Mouse (Mus musculus): Measurements from ENCODE around the gene Hist1h3g. TPM values are rescaled to one million over a fixed set of nuclear protein-coding genes. Genes with fewer than 3 reads are reported as not detected.
A peak's percentile ranks its signal among the peaks of the same experiment; 100 is the strongest.
"Not testable (repeated sequence)": the region's sequence is repeated elsewhere in the genome, so short reads cannot be mapped to it uniquely, and the experiment has no call there.

The Hist1h3g gene
- polyA plus RNA-seq, 1 experiment from 2014 or later = 17.1 TPM

DNA sequence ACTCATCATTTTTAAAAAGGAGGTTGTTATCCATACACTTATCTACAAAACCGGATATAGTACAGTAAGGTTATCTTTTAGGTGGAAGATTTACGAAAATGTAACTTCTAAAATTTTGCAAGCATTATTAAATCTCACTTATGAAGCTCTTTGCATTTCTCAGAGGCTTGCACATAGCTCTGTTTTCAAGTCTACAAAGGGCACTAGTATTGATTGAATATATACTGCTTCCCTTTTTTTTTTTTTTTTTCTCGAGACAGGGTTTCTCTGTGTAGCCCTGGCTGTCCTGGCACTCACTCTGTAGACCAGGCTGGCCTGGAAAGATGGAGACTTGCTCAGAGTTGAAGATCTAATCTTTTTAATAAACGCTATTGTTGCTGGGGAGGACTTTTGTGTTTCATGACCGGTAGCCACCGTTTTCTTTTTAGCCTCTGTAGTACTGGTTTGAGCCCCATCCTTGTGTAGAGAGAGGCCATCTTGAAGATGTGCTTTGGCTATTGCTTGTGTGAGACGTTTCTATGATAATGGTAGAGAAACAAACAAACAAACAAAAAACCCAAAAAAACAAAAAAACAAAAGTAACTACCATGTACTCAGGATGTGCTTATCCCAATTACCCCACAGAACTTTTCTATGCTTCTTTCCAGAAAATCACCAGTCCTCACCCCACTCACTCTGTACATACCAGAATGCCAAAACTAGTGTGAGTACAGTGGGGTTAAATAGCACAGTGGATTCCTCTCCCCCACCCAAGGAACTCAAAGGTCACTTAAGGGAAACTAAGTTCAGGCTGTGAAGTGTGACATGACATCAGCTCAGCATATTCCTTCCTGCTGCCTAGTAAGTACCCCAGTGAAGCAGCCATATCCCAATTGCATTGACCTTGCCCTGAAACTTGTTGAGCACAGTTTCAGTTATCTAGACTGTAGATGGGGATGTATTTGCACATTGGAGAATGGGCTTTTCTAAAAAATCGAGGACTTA, 17.0 kb downstream of the Hist1h3g start:
- H3K9me3 ChIP-seq (replicated peaks) = no peaks in the 10 kb centered on the region
- no peaks in the 10 kb centered on the region for H3K27me3 ChIP-seq
- peak overlapping the region; percentile 71 for H3K4me2 ChIP-seq
- ATAC-seq (ENCODE audit: low read depth) (no peak), DNase-seq (no peak)
- 34% methylated on average over 8 of the region's 8 CpGs for WGBS (ENCODE audit: insufficient replicate concordance)
- H3K36me3 ChIP-seq = no peaks in the 10 kb centered on the region
- peak overlapping the region; percentile 58; the same call in 1 of the 2 replicates for H3K4me3 ChIP-seq (replicated peaks)
- H3K4me1 ChIP-seq (replicated peaks) = peaks cover 58% of the 10 kb centered on the region
- peak overlapping the region; percentile 81 for H3K9ac ChIP-seq
- peak overlapping the region; percentile 98 for H3K27ac ChIP-seq

DNA sequence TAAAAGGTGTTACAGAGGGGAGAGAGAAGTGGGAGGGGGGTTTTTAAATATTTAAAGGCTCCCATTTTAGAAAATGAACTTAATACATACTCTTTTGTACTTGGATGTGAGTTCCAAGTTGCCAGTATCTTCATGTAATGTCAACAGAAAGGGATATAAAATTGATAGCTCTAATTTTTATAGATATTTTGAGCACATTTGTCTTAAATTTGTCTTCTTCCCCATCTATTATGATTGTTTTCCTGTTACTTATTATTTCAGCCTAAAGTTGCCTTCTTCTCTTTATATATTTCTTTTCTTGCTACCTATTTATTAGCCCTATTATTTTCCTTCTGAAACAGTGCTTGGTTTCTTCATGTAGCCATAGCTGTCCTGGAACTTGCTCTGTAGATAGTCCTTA, 17.7 kb downstream of the Hist1h3g start, which contains the start of gene Hist1h1d:
TSS of gene Hist1h1d (plus strand) at position 301 of the 400 bp plus-strand sequence.
- Histone ChIP-seq H3K4me3 (replicated peaks) (no peak within 1 kb of the TSS), H3K9ac (peak within 1 kb of the TSS; percentile 92), H3K27ac (peak within 1 kb of the TSS; percentile 100), H3K9me3 (replicated peaks) (no peaks in the 10 kb centered on the region), H3K27me3 (no peaks in the 10 kb centered on the region), H3K36me3 (no peaks in the 10 kb centered on the region), H3K4me1 (replicated peaks) (peaks cover 60% of the 10 kb centered on the region), H3K4me2 (peak within 1 kb of the TSS; percentile 83)
- DNase-seq = no peak
- ATAC-seq (ENCODE audit: low read depth) = no peak

DNA sequence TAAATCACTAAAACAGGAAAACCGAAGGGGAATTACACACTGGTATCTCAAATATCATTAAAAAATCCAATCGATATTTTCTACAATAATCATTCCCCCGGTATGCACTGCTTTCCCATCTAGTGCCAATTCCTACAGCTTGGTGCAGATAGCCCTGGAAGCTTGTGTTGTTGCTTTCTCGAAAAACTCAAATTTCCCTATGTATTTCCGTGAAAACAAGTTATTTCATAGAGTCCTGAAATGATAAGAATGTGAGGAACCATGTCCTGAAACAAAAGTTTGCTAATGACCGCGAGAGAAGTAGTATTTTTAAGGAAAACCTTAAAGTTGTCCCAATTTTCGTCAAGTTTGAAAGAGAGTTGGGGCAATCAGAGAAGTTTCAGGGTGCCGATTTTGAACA, 19.2 kb downstream of the Hist1h3g start:
- peak overlapping the region; percentile 100 for H3K27ac ChIP-seq
- DNase-seq = no peak
- H3K9me3 ChIP-seq (replicated peaks) = no peaks in the 10 kb centered on the region
- H3K36me3 ChIP-seq = no peaks in the 10 kb centered on the region
- H3K4me1 ChIP-seq (replicated peaks) = peaks cover 56% of the 10 kb centered on the region
- peak overlapping the region; percentile 66 for H3K4me3 ChIP-seq (replicated peaks)
- H3K27me3 ChIP-seq = no peaks in the 10 kb centered on the region
- H3K4me2 ChIP-seq = peak overlapping the region; percentile 83
- peak overlapping the region; percentile 92 for H3K9ac ChIP-seq
- 19% methylated on average over 9 of the region's 9 CpGs for WGBS (ENCODE audit: insufficient replicate concordance)
- ATAC-seq (ENCODE audit: low read depth) = no peak

DNA sequence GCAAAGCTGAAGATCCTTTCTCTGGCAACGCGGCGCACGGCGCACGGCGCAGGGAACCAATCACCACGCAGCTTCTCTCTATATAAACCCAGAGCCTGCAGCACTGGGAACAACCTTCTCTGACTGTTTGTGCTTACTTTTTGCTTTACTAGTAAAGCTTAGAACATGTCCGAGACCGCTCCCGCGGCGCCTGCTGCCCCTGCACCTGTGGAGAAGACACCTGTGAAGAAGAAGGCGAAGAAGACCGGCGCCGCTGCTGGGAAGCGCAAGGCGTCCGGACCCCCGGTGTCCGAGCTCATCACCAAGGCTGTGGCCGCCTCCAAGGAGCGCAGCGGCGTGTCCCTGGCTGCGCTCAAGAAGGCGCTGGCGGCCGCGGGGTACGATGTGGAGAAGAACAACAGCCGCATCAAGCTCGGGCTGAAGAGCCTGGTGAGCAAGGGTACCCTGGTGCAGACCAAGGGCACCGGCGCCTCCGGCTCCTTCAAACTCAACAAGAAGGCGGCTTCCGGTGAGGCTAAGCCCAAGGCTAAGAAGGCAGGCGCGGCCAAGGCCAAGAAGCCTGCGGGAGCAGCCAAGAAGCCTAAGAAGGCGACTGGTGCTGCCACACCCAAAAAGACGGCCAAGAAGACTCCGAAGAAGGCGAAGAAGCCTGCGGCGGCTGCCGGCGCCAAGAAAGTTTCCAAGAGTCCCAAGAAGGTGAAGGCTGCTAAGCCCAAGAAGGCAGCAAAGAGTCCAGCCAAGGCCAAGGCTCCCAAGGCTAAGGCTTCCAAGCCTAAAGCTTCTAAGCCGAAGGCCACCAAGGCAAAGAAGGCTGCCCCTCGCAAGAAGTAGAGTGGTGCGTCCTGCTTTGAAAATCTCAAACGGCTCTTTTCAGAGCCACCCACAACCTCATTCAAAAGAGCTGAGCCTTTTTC, 20.0 kb downstream of the Hist1h3g start:
- H3K4me1 ChIP-seq (replicated peaks) = peaks cover 51% of the 10 kb centered on the region
- no peaks in the 10 kb centered on the region for H3K36me3 ChIP-seq
- H3K27me3 ChIP-seq = no peaks in the 10 kb centered on the region
- WGBS (ENCODE audit: insufficient replicate concordance) = under 1% methylated on average over 54 of the region's 54 CpGs
- H3K4me2 ChIP-seq = peak overlapping the region; percentile 83
- H3K4me3 ChIP-seq (replicated peaks) = peak overlapping the region; percentile 66
- H3K9ac ChIP-seq = peak overlapping the region; percentile 92
- peak; percentile 90 for DNase-seq
- ATAC-seq (ENCODE audit: low read depth) = peak; percentile 74
- no peaks in the 10 kb centered on the region for H3K9me3 ChIP-seq (replicated peaks)
- H3K27ac ChIP-seq = peak overlapping the region; percentile 100

DNA sequence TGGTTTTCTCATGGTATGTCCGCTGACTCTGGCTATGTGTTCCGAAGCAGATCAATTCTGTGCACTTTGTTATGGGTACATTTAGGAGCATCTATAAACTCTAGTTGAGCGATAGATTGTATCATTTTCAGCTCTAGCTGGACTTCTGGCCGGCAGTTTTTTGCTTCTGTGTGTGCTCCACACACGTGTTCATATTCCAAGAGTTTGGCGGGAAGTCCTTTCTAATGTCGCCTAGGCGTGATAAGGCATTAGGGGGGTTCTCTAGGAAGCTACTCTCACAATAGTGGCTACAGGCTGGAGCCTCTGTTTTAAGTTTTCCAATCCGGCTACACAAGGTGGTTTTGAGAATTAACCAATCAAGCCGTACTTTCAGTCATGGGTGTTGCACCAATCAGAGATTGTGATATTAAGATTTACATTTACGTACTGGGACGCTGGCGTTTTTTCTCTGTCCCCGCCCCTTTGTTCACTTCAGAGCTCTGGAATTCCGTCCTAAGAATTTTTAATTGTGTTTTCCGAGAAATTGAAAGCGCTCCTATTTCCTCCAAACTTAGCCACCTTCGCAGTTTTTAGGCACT, 20.7 kb downstream of the Hist1h3g start:
- under 1% methylated on average over 18 of the region's 18 CpGs for WGBS (ENCODE audit: insufficient replicate concordance)
- Histone ChIP-seq H3K9me3 (replicated peaks) (no peaks in the 10 kb centered on the region), H3K4me2 (peak overlapping the region; percentile 83), H3K4me3 (replicated peaks) (peak overlapping the region; percentile 66), H3K27me3 (no peaks in the 10 kb centered on the region), H3K9ac (peak overlapping the region; percentile 92), H3K4me1 (replicated peaks) (peaks cover 52% of the 10 kb centered on the region), H3K36me3 (no peaks in the 10 kb centered on the region), H3K27ac (peak overlapping the region; percentile 100)
- ATAC-seq (ENCODE audit: low read depth) (peak; percentile 54), DNase-seq (peak; percentile 80)

DNA sequence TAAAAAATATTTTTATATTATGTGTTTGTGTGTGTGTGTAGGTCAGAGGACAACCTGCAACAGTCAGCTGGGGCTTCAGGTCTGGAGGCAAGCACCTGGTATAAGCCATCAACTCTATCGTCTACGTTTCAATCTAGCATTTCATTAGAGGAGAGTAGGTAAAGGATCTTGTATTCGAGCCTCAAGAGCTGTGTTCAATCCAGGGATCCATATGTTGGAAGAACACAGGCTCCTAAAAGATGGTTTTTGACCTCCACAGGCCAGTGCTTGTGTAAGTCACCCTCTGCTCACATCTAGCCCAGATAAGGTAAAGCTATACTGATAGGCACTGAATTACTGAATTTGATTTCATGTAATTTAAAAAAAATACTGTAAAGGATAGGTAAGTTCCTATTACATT, 21.7 kb downstream of the Hist1h3g start:
- Histone ChIP-seq H3K27me3 (no peaks in the 10 kb centered on the region), H3K4me3 (replicated peaks) (peak overlapping the region; percentile 66), H3K4me1 (replicated peaks) (peaks cover 50% of the 10 kb centered on the region), H3K9me3 (replicated peaks) (no peaks in the 10 kb centered on the region), H3K9ac (peak overlapping the region; percentile 92), H3K4me2 (peak overlapping the region; percentile 83), H3K36me3 (no peaks in the 10 kb centered on the region), H3K27ac (peak overlapping the region; percentile 100)
- ATAC-seq (ENCODE audit: low read depth) = no peak
- DNase-seq = no peak
- 56% methylated on average over 3 of the region's 3 CpGs for WGBS (ENCODE audit: insufficient replicate concordance)

DNA sequence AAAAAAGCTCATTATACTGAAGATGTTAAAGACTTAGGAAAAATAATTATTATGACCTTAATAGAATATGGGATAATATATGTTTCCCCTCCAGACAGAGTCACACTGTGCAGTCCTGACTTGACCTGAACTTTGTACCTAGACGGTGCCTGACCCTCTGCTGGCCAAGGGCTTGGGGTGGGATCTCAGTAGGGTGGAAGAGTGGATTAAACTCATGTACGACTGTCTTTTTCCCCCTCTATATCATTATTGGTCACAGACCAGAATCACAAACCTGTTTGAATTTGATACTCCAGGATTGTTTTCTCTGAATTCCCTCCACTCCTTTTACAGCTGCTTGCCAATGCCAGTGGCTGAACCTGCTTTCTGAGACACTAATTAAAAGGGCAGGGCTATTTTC, 25.5 kb downstream of the Hist1h3g start:
- WGBS (ENCODE audit: insufficient replicate concordance) = 26% methylated on average over 2 of the region's 2 CpGs
- Histone ChIP-seq H3K4me2 (peak overlapping the region; percentile 64), H3K27ac (peak overlapping the region; percentile 90), H3K4me1 (replicated peaks) (peaks cover 53% of the 10 kb centered on the region), H3K4me3 (replicated peaks) (peak overlapping the region; percentile 37), H3K9ac (peak overlapping the region; percentile 73)
- not testable (repeated sequence) for H3K9me3 ChIP-seq (replicated peaks); H3K36me3 ChIP-seq; ATAC-seq (ENCODE audit: low read depth); H3K27me3 ChIP-seq; DNase-seq

DNA sequence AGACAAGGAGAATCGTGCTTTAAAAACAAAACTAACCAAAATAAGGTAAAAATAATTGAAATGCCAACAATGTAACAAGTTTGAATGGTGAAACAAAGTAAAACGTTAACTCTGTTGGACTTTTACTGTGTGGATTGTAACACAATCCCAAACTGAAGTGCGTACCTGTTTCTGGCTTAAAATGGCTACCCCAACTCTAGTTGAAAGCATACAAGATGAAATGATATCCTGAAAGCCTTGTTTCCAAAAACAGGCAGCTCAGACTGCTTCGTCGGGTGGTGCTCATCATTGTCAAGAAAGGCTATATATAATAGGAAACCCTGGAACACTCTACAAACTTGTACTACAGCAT, 26.3 kb downstream of the Hist1h3g start:
- H3K9me3 ChIP-seq (replicated peaks); ATAC-seq (ENCODE audit: low read depth); DNase-seq; H3K27me3 ChIP-seq; H3K36me3 ChIP-seq: not testable (repeated sequence)
- WGBS (ENCODE audit: insufficient replicate concordance) = 3% methylated on average over 2 of the region's 5 CpGs
- Histone ChIP-seq H3K27ac (peak overlapping the region; percentile 98), H3K4me1 (replicated peaks) (peaks cover 50% of the 10 kb centered on the region), H3K4me2 (peak overlapping the region; percentile 73), H3K9ac (peak overlapping the region; percentile 73), H3K4me3 (replicated peaks) (peak overlapping the region; percentile 55)

DNA sequence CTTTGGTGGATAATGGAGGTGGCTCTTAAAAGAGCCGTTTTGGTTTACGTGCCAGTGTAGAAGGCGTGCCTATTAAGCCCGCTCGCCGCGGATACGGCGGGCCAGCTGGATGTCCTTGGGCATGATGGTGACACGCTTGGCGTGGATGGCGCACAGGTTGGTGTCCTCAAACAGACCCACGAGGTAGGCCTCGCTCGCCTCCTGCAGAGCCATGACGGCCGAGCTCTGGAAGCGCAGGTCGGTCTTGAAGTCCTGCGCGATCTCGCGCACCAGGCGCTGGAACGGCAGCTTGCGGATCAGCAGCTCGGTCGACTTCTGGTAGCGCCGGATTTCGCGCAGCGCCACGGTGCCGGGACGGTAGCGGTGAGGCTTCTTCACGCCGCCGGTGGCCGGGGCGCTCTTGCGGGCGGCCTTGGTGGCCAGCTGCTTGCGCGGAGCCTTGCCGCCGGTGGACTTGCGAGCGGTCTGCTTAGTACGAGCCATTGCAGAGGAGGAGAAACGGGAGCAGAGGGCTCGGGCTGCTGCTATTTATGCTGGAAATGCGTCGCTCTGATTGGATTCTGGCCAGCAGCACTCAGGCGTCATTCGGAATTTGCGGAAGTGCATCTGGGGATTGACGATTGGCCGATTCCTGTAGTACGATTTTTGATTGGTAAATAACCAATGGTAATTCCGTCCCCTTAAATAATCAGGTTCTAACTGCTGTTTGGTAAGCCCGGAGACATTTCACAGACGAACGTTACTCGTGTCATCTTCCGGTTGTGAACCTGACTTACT, 26.8 kb downstream of the Hist1h3g start, which contains the start of gene Hist1h3e:
TSS of gene Hist1h3e (minus strand) at position 487 of the 777 bp plus-strand sequence.
- ATAC-seq (ENCODE audit: low read depth) (peak; percentile 91), DNase-seq (peak; percentile 92)
- Histone ChIP-seq H3K4me1 (replicated peaks) (peaks cover 49% of the 10 kb centered on the region), H3K9ac (peak within 1 kb of the TSS; percentile 74), H3K4me2 (peak within 1 kb of the TSS; percentile 73), H3K27ac (peak within 1 kb of the TSS; percentile 98), H3K4me3 (replicated peaks) (peak within 1 kb of the TSS; percentile 55)
- not testable (repeated sequence) for H3K9me3 ChIP-seq (replicated peaks); H3K27me3 ChIP-seq; H3K36me3 ChIP-seq
- WGBS (ENCODE audit: insufficient replicate concordance) = under 1% methylated on average over 56 of the region's 67 CpGs

DNA sequence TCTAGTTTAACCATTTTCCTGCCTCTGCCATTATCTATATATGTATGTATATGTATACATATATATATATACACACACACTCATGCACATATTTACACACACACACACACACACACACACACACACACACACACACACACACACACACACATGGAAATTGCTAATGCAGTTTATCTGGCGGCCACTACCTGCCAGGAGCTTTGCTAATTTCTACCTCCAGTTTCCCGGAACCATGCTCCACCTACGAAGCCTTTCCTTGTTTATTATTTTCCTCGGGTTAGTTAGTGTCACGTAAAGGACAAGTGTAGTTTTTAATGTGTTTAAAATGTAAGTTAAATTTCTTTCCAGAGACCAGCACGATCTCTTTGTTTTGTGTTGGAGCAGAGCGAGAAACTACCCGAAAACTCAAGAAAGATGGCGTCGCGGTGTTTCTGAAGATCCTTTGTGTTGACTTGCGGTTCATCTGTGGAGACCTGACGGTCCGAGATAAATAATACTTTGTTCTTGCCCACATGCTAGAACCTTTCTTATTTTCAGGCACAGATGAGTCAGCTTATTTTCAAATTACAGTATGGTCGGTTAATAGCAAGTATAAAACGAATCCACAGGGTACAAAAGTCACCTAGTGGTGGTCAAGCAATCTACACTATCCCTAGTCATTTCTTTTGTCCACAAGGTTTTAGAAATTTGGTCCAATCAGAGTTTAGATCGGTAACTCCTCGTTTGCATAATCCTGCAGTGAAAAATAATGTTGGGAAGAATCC, 27.7 kb downstream of the Hist1h3g start:
- 2% methylated on average over 18 of the region's 18 CpGs for WGBS (ENCODE audit: insufficient replicate concordance)
- Histone ChIP-seq H3K27me3 (no peaks in the 10 kb centered on the region), H3K27ac (peak overlapping the region; percentile 98), H3K4me2 (peak overlapping the region; percentile 73), H3K9me3 (replicated peaks) (no peaks in the 10 kb centered on the region), H3K36me3 (no peaks in the 10 kb centered on the region), H3K4me3 (replicated peaks) (peak overlapping the region; percentile 55), H3K4me1 (replicated peaks) (peaks cover 51% of the 10 kb centered on the region), H3K9ac (peak overlapping the region; percentile 74)
- ATAC-seq (ENCODE audit: low read depth) (no peak), DNase-seq (no peak)

Data from liver, embryonic 13.5 days (tissue).